Mouse (Mus musculus) embryonic fibroblast, embryonic 13.5 days (primary cell): Measurements from ENCODE around the gene Oprm1.

Experiments used
- CTCF ChIP-seq: IDR thresholded peaks from 2 replicates; pipeline ENCODE4 v1.5.1; 2011; ENCODE audit warnings: mild to moderate bottlenecking, control low read depth, low read length, moderate library complexity, borderline replicate concordance; ENCODE audit not compliant: insufficient read depth
- POLR2A ChIP-seq: IDR thresholded peaks from 2 replicates; pipeline ENCODE4 v1.6.1; 2011; ENCODE audit warnings: low read depth, mild to moderate bottlenecking, control low read depth, low read length, moderate library complexity

GRCm38 (mm10) chr10:6982751-6983151 is 224.4 kb downstream of the Oprm1 start:
- TF ChIP-seq CTCF, result no peak
- no peak for TF ChIP-seq POLR2A
